Mouse (Mus musculus) stomach, postnatal 0 days (tissue): ENCODE measurements at regions not wholly inside any gene's neighbourhood (a gene's known extent, or its start where the extent isn't known, plus 50 kb on each side); places are given as distances from the start of the nearest gene placed in this dataset.

Experiments
- CTCF ChIP-seq: IDR thresholded peaks from 2 replicates; pipeline ENCODE4 v1.5.1; 2016; ENCODE audit warnings: antibody characterized with exemption, low read depth, mild to moderate bottlenecking, moderate library complexity
- EP300 ChIP-seq: optimal IDR thresholded peaks from 2 replicates; pipeline ENCODE3; 2016; ENCODE audit warnings: antibody characterized with exemption

DNA sequence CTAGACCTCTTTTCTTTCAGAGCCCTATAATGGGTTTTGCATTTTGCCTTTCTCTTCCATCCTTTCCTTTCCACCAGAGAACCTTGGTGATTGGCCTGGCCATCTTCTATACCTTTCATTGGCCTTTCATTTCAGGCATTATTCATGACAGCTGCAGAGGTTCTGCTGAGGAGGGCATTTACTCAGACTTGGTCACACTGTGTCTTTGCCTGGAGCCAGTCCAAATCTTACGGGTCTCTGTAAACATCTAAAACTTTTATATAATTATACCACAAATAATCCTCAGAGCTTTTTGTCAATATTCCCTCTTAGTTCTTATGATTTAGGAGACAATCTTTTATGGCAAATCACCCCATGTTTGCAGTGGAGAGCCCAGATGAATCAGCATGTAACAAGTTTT lies 339.3 kb upstream of the Tmem161b start:
- TF ChIP-seq EP300 (no peak), CTCF (no peak)
